Mouse (Mus musculus): ENCODE measurements around the gene Sfmbt1. TPM values are rescaled to one million over a fixed set of nuclear protein-coding genes. Genes with fewer than 3 reads are reported as not detected.
A peak's percentile ranks its signal among the peaks of the same experiment; 100 is the strongest.

The Sfmbt1 gene
- polyA plus RNA-seq, 1 experiment from 2014 or later: 19.7 TPM

GRCm38 (mm10) chr14:30762904-30763568, 48.4 kb downstream of the Sfmbt1 start:
- Histone ChIP-seq H3K4me1 (ENCODE audit: control insufficient read depth, insufficient read depth, low read length) (no peaks in the 10 kb centered on the region), H3K4me2 (ENCODE audit: low read length) (no peak overlapping the region), H3K36me3 (ENCODE audit: control insufficient read depth, insufficient read depth, low read length) (peaks cover 5% of the 10 kb centered on the region), H3K9me3 (replicated peaks; ENCODE audit: control insufficient read depth, low read length) (no peaks in the 10 kb centered on the region), H3K4me3 (ENCODE audit: low read depth, low read length) (no peak overlapping the region), H3K9ac (ENCODE audit: low read length) (no peak overlapping the region), H3K27me3 (replicated peaks; ENCODE audit: control insufficient read depth, insufficient read depth, low read length) (no peaks in the 10 kb centered on the region), H3K27ac (ENCODE audit: low read depth, low read length) (no peak overlapping the region)
- ATAC-seq: no peak
- DNase-seq (ENCODE audit: low spot score): no peak
- WGBS: 86% methylated on average over 5 of the region's 5 CpGs

- H3K4me2 ChIP-seq (ENCODE audit: low read length): no peak overlapping the region
These were observed 70.0 kb downstream of the Sfmbt1 start for GRCm38 (mm10) chr14:30784614-30785013.

GRCm38 (mm10) chr14:30789471-30789870, 74.8 kb downstream of the Sfmbt1 start:
- Histone ChIP-seq H3K4me2 (ENCODE audit: low read length) (no peak overlapping the region), H3K4me1 (ENCODE audit: control insufficient read depth, insufficient read depth, low read length) (no peaks in the 10 kb centered on the region), H3K9ac (ENCODE audit: low read length) (no peak overlapping the region), H3K36me3 (ENCODE audit: control insufficient read depth, insufficient read depth, low read length) (peaks cover 41% of the 10 kb centered on the region), H3K4me3 (ENCODE audit: low read depth, low read length) (no peak overlapping the region), H3K27me3 (replicated peaks; ENCODE audit: control insufficient read depth, insufficient read depth, low read length) (no peaks in the 10 kb centered on the region), H3K27ac (ENCODE audit: low read depth, low read length) (no peak overlapping the region), H3K9me3 (replicated peaks; ENCODE audit: control insufficient read depth, low read length) (no peaks in the 10 kb centered on the region)
- ATAC-seq (no peak), DNase-seq (ENCODE audit: low spot score) (no peak)
- WGBS: 63% methylated on average over 1 of the region's 1 CpGs

More at GRCm38 (mm10) chr14:30784614-30785013, 70.0 kb downstream of the Sfmbt1 start:
- no peaks in the 10 kb centered on the region for H3K9me3 ChIP-seq (replicated peaks; ENCODE audit: control insufficient read depth, low read length)
- 97% methylated on average over 6 of the region's 6 CpGs for WGBS
- no peaks in the 10 kb centered on the region for H3K4me1 ChIP-seq (ENCODE audit: control insufficient read depth, insufficient read depth, low read length)
- H3K9ac ChIP-seq (ENCODE audit: low read length): no peak overlapping the region
- H3K27me3 ChIP-seq (replicated peaks; ENCODE audit: control insufficient read depth, insufficient read depth, low read length): no peaks in the 10 kb centered on the region
- H3K27ac ChIP-seq (ENCODE audit: low read depth, low read length): no peak overlapping the region
- DNase-seq (ENCODE audit: low spot score) (no peak), ATAC-seq (no peak)
- no peak overlapping the region for H3K4me3 ChIP-seq (ENCODE audit: low read depth, low read length)
- peaks cover 39% of the 10 kb centered on the region for H3K36me3 ChIP-seq (ENCODE audit: control insufficient read depth, insufficient read depth, low read length)

GRCm38 (mm10) chr14:30792871-30793270, 78.2 kb downstream of the Sfmbt1 start:
- Histone ChIP-seq H3K9me3 (replicated peaks; ENCODE audit: control insufficient read depth, low read length) (no peaks in the 10 kb centered on the region), H3K4me1 (ENCODE audit: control insufficient read depth, insufficient read depth, low read length) (no peaks in the 10 kb centered on the region), H3K27ac (ENCODE audit: low read depth, low read length) (no peak overlapping the region), H3K27me3 (replicated peaks; ENCODE audit: control insufficient read depth, insufficient read depth, low read length) (no peaks in the 10 kb centered on the region), H3K4me3 (ENCODE audit: low read depth, low read length) (no peak overlapping the region), H3K36me3 (ENCODE audit: control insufficient read depth, insufficient read depth, low read length) (peaks cover 39% of the 10 kb centered on the region), H3K4me2 (ENCODE audit: low read length) (no peak overlapping the region), H3K9ac (ENCODE audit: low read length) (no peak overlapping the region)
- DNase-seq (ENCODE audit: low spot score) (no peak), ATAC-seq (no peak)
- WGBS: 95% methylated on average over 3 of the region's 3 CpGs

GRCm38 (mm10) chr14:30801756-30802155, 87.1 kb downstream of the Sfmbt1 start:
- H3K27ac ChIP-seq (ENCODE audit: low read depth, low read length): no peak overlapping the region

GRCm38 (mm10) chr14:30821136-30821535, 106.5 kb downstream of the Sfmbt1 start:
- Histone ChIP-seq H3K9me3 (replicated peaks; ENCODE audit: control insufficient read depth, low read length) (no peaks in the 10 kb centered on the region), H3K27ac (ENCODE audit: low read depth, low read length) (no peak overlapping the region), H3K4me1 (ENCODE audit: control insufficient read depth, insufficient read depth, low read length) (peaks cover under 1% of the 10 kb centered on the region), H3K4me2 (ENCODE audit: low read length) (no peak overlapping the region), H3K36me3 (ENCODE audit: control insufficient read depth, insufficient read depth, low read length) (peaks cover 34% of the 10 kb centered on the region), H3K9ac (ENCODE audit: low read length) (no peak overlapping the region), H3K4me3 (ENCODE audit: low read depth, low read length) (no peak overlapping the region), H3K27me3 (replicated peaks; ENCODE audit: control insufficient read depth, insufficient read depth, low read length) (no peaks in the 10 kb centered on the region)
- 73% methylated on average over 3 of the region's 3 CpGs for WGBS
- ATAC-seq: no peak
- peak; percentile 35 for DNase-seq (ENCODE audit: low spot score)

More at GRCm38 (mm10) chr14:30801756-30802155, 87.1 kb downstream of the Sfmbt1 start:
- Histone ChIP-seq H3K36me3 (ENCODE audit: control insufficient read depth, insufficient read depth, low read length) (peaks cover 41% of the 10 kb centered on the region), H3K27me3 (replicated peaks; ENCODE audit: control insufficient read depth, insufficient read depth, low read length) (no peaks in the 10 kb centered on the region), H3K9ac (ENCODE audit: low read length) (no peak overlapping the region), H3K4me1 (ENCODE audit: control insufficient read depth, insufficient read depth, low read length) (no peaks in the 10 kb centered on the region), H3K4me3 (ENCODE audit: low read depth, low read length) (no peak overlapping the region), H3K9me3 (replicated peaks; ENCODE audit: control insufficient read depth, low read length) (no peaks in the 10 kb centered on the region), H3K4me2 (ENCODE audit: low read length) (no peak overlapping the region)
- DNase-seq (ENCODE audit: low spot score): no peak
- ATAC-seq: no peak
- WGBS: 92% methylated on average over 2 of the region's 2 CpGs

- Histone ChIP-seq H3K4me3 (ENCODE audit: low read depth, low read length) (no peak overlapping the region), H3K9me3 (replicated peaks; ENCODE audit: control insufficient read depth, low read length) (no peaks in the 10 kb centered on the region), H3K9ac (ENCODE audit: low read length) (no peak overlapping the region), H3K4me2 (ENCODE audit: low read length) (no peak overlapping the region), H3K27me3 (replicated peaks; ENCODE audit: control insufficient read depth, insufficient read depth, low read length) (no peaks in the 10 kb centered on the region), H3K36me3 (ENCODE audit: control insufficient read depth, insufficient read depth, low read length) (peaks cover 6% of the 10 kb centered on the region), H3K27ac (ENCODE audit: low read depth, low read length) (no peak overlapping the region), H3K4me1 (ENCODE audit: control insufficient read depth, insufficient read depth, low read length) (peaks cover 8% of the 10 kb centered on the region)
- DNase-seq (ENCODE audit: low spot score) (no peak), ATAC-seq (no peak)
- 77% methylated on average over 6 of the region's 6 CpGs for WGBS
These were observed 109.9 kb downstream of the Sfmbt1 start for GRCm38 (mm10) chr14:30824456-30824995.

GRCm38 (mm10) chr14:30825021-30825475, 110.4 kb downstream of the Sfmbt1 start:
- no peak for ATAC-seq
- peak; percentile 3 for DNase-seq (ENCODE audit: low spot score)
- H3K9ac ChIP-seq (ENCODE audit: low read length): no peak overlapping the region

GRCm38 (mm10) chr14:30825476-30826131, 111.0 kb downstream of the Sfmbt1 start, which contains the start of gene Tmem110:
Gene Tmem110, plus strand, starts transcription at chr14:30825590.
- peak; percentile 97 for ATAC-seq
- H3K27me3 ChIP-seq (replicated peaks; ENCODE audit: control insufficient read depth, insufficient read depth, low read length): no peaks in the 10 kb centered on the region
- no peaks in the 10 kb centered on the region for H3K36me3 ChIP-seq (ENCODE audit: control insufficient read depth, insufficient read depth, low read length)
- peak within 1 kb of the TSS; percentile 75 for H3K4me2 ChIP-seq (ENCODE audit: low read length)
- peak within 1 kb of the TSS; percentile 84 for H3K4me3 ChIP-seq (ENCODE audit: low read depth, low read length)
- H3K9me3 ChIP-seq (replicated peaks; ENCODE audit: control insufficient read depth, low read length): no peaks in the 10 kb centered on the region
- under 1% methylated on average over 60 of the region's 68 CpGs for WGBS
- H3K27ac ChIP-seq (ENCODE audit: low read depth, low read length): peak within 1 kb of the TSS; percentile 63; the same call in 1 of the 2 replicates
- peak within 1 kb of the TSS; percentile 87 for H3K9ac ChIP-seq (ENCODE audit: low read length)
- peak; percentile 89 for DNase-seq (ENCODE audit: low spot score)
- peaks cover 8% of the 10 kb centered on the region for H3K4me1 ChIP-seq (ENCODE audit: control insufficient read depth, insufficient read depth, low read length)

More at GRCm38 (mm10) chr14:30825021-30825475, 110.4 kb downstream of the Sfmbt1 start:
- Histone ChIP-seq H3K27ac (ENCODE audit: low read depth, low read length) (no peak overlapping the region), H3K36me3 (ENCODE audit: control insufficient read depth, insufficient read depth, low read length) (peaks cover under 1% of the 10 kb centered on the region; the same call in 1 of the 2 replicates), H3K4me3 (ENCODE audit: low read depth, low read length) (peak overlapping the region; percentile 84), H3K4me1 (ENCODE audit: control insufficient read depth, insufficient read depth, low read length) (peaks cover 8% of the 10 kb centered on the region), H3K9me3 (replicated peaks; ENCODE audit: control insufficient read depth, low read length) (no peaks in the 10 kb centered on the region), H3K4me2 (ENCODE audit: low read length) (peak overlapping the region; percentile 75), H3K27me3 (replicated peaks; ENCODE audit: control insufficient read depth, insufficient read depth, low read length) (no peaks in the 10 kb centered on the region)
- WGBS: 25% methylated on average over 5 of the region's 5 CpGs

All from forebrain, embryonic 14.5 days (tissue).